In genomic region chr7:132759405-132759891, GRCm38 (mm10) we compare ENCODE assay signal across 15 mouse cellular contexts. TPM values are rescaled to one million over a fixed set of nuclear protein-coding genes. Genes with fewer than 3 reads are reported as not detected.
A peak's percentile ranks its signal among the peaks of the same experiment; 100 is the strongest.
DNase-seq lines count a peak whose midpoint lies in the region; ATAC-seq and TF ChIP-seq lines count a peak whose summit lies in the region.
"Had no signal": no experiment of that assay in that cellular context is flagged by ENCODE, and none has a peak within 500 bp of the region (broad histone marks: within the 10 kb centered on the region; RNA-seq: fewer than 3 reads in every experiment).

No protein-coding gene starts in this region.

- 91% methylated on average over 22 of the region's 22 CpGs for WGBS in kidney, embryonic 16.5 days
- WGBS in kidney, adult 2 months, result 89% methylated on average over 22 of the region's 22 CpGs
- 88% methylated on average over 22 of the region's 22 CpGs for WGBS in forebrain, embryonic 13.5 days
- 92% methylated on average over 22 of the region's 22 CpGs for WGBS in kidney, embryonic 14.5 days

- H3K79me2 ChIP-seq in CH12.LX (replicated peaks; ENCODE audit: control insufficient read depth, extremely low read depth, insufficient read depth, poor library complexity, severe bottlenecking), result peaks cover 13% of the 10 kb centered on the region

- dilution Hi-C loops in CH12.LX (cut with MboI; ENCODE audit: extremely low pct_ligation_motif_present, extremely low pct_unique_long_range_greater_than_20kb, low sequenced_read_pairs), result no loop called here

- H3K9me3 ChIP-seq in kidney, embryonic 16.5 days (ENCODE audit: low read length), result no peaks in the 10 kb centered on the region
- no peaks in the 10 kb centered on the region for H3K9me3 ChIP-seq in CH12.LX (replicated peaks; ENCODE audit: low read length)
- no peaks in the 10 kb centered on the region for H3K9me3 ChIP-seq in forebrain, embryonic 13.5 days (replicated peaks)
- no peaks in the 10 kb centered on the region for H3K9me3 ChIP-seq in kidney, embryonic 14.5 days (ENCODE audit: control insufficient read depth, low read length)
- H3K9me3 ChIP-seq: embryonic facial prominence, embryonic 13.5 days; limb, embryonic 13.5 days had no signal

- TF ChIP-seq POLR2A in kidney, adult 2 months (IDR thresholded peaks at IDR 0.05; ENCODE audit: low read depth, low read length), result no peak
- no peak for TF ChIP-seq POLR2A in CH12.LX (IDR thresholded peaks at IDR 0.05; ENCODE audit: low read depth, low read length)

- no peak overlapping the region for H3K27ac ChIP-seq in kidney, embryonic 16.5 days (ENCODE audit: low read length)
- no peak overlapping the region for H3K27ac ChIP-seq in kidney, adult 2 months (ENCODE audit: insufficient read depth, low read depth, low read length)
- H3K27ac ChIP-seq in CH12.LX (ENCODE audit: insufficient read depth, low read depth), result peak overlapping the region; percentile 12; the same call in 1 of the 2 replicates
- peak overlapping the region; percentile 68 for H3K27ac ChIP-seq in forebrain, embryonic 13.5 days
- H3K27ac ChIP-seq in kidney, embryonic 14.5 days (ENCODE audit: low read depth, low read length), result no peak overlapping the region
- H3K27ac ChIP-seq: embryonic facial prominence, embryonic 13.5 days; limb, embryonic 13.5 days had no signal

- ATAC-seq in kidney, embryonic 16.5 days (ENCODE audit: low FRiP score, low TSS enrichment), result peak; percentile 19; the same call in 1 of the 2 replicates
- ATAC-seq in forebrain, embryonic 13.5 days, result peak; percentile 55
- ATAC-seq in kidney, embryonic 14.5 days (ENCODE audit: low FRiP score, low TSS enrichment), result no peak
- ATAC-seq in activated CD4-positive, CD25-positive, alpha-beta regulatory T cell, adult 4 months, result no peak
- ATAC-seq: Patski had no signal

- no peak overlapping the region for H3K9ac ChIP-seq in kidney, embryonic 16.5 days (replicated peaks; ENCODE audit: low read length)
- H3K9ac ChIP-seq in CH12.LX (ENCODE audit: insufficient read depth, low read depth), result no peak overlapping the region
- H3K9ac ChIP-seq in forebrain, embryonic 13.5 days, result no peak overlapping the region
- no peak overlapping the region; the same call in 1 of the 2 replicates for H3K9ac ChIP-seq in kidney, embryonic 14.5 days (ENCODE audit: low read depth, low read length)
- H3K9ac ChIP-seq: embryonic facial prominence, embryonic 13.5 days; limb, embryonic 13.5 days had no signal

- TF ChIP-seq RAD21 in CH12.LX (IDR thresholded peaks at IDR 0.05; ENCODE audit: low read depth, low read length), result no peak

- H3K4me2 ChIP-seq in kidney, embryonic 16.5 days (replicated peaks; ENCODE audit: low read depth, low read length), result no peak overlapping the region
- H3K4me2 ChIP-seq in CH12.LX (ENCODE audit: insufficient read depth, low read depth, poor library complexity, severe bottlenecking), result no peak overlapping the region
- H3K4me2 ChIP-seq in forebrain, embryonic 13.5 days, result no peak overlapping the region
- no peak overlapping the region for H3K4me2 ChIP-seq in kidney, embryonic 14.5 days (replicated peaks; ENCODE audit: low read depth, low read length)
- H3K4me2 ChIP-seq: embryonic facial prominence, embryonic 13.5 days; limb, embryonic 13.5 days had no signal

- H3K27me3 ChIP-seq in kidney, embryonic 16.5 days (ENCODE audit: insufficient read depth, low read length), result no peaks in the 10 kb centered on the region
- no peaks in the 10 kb centered on the region for H3K27me3 ChIP-seq in kidney, adult 2 months (replicated peaks; ENCODE audit: control insufficient read depth, insufficient read depth, low read length)
- no peaks in the 10 kb centered on the region for H3K27me3 ChIP-seq in CH12.LX (replicated peaks)
- H3K27me3 ChIP-seq in forebrain, embryonic 13.5 days, result no peaks in the 10 kb centered on the region
- no peaks in the 10 kb centered on the region for H3K27me3 ChIP-seq in kidney, embryonic 14.5 days (ENCODE audit: control insufficient read depth, insufficient read depth, low read length)
- H3K27me3 ChIP-seq: embryonic facial prominence, embryonic 13.5 days; limb, embryonic 13.5 days; Patski had no signal

- TF ChIP-seq CTCF in kidney, adult 2 months (conservative IDR thresholded peaks at IDR 0.05; ENCODE audit: insufficient read depth, insufficient read length, low read depth, low read length), result no peak
- TF ChIP-seq CTCF in CH12.LX (conservative IDR thresholded peaks at IDR 0.05 in 1 of 2, IDR thresholded peaks at IDR 0.05 in 1 of 2; ENCODE audit: low read depth in 2 of 2, low read length in 2 of 2), result no peak

- H3K4me3 ChIP-seq in kidney, embryonic 16.5 days (ENCODE audit: low read length), result no peak overlapping the region
- no peak overlapping the region for H3K4me3 ChIP-seq in kidney, adult 2 months (ENCODE audit: insufficient read depth, low read depth, low read length)
- H3K4me3 ChIP-seq in CH12.LX (replicated peaks in 1 of 3; ENCODE audit: low read depth in 2 of 3, low read length in 2 of 3, poor library complexity in 1 of 3), result no peak overlapping the region
- no peak overlapping the region for H3K4me3 ChIP-seq in forebrain, embryonic 13.5 days
- H3K4me3 ChIP-seq in kidney, embryonic 14.5 days (ENCODE audit: low read length), result no peak overlapping the region
- H3K4me3 ChIP-seq: embryonic facial prominence, embryonic 13.5 days; limb, embryonic 13.5 days had no signal

- TF ChIP-seq EP300 in CH12.LX (IDR thresholded peaks at IDR 0.05; ENCODE audit: low read length), result no peak

- H3K36me3 ChIP-seq in kidney, embryonic 16.5 days (ENCODE audit: insufficient read depth, low read length), result peaks cover 16% of the 10 kb centered on the region; the same call in 1 of the 2 replicates
- peaks cover 3% of the 10 kb centered on the region for H3K36me3 ChIP-seq in kidney, adult 2 months (ENCODE audit: control insufficient read depth, insufficient read depth, low read length)
- peaks cover 38 to 85% of the 10 kb centered on the region in 2 experiments for H3K36me3 ChIP-seq in CH12.LX (replicated peaks in 1 of 2; ENCODE audit: control insufficient read depth in 1 of 2, insufficient read depth in 1 of 2, low read length in 1 of 2)
- peaks cover 66% of the 10 kb centered on the region for H3K36me3 ChIP-seq in forebrain, embryonic 13.5 days (ENCODE audit: poor library complexity, severe bottlenecking)
- peaks cover 30% of the 10 kb centered on the region for H3K36me3 ChIP-seq in kidney, embryonic 14.5 days (ENCODE audit: control insufficient read depth, insufficient read depth, low read length)

- H3K4me1 ChIP-seq in kidney, embryonic 16.5 days (ENCODE audit: insufficient read depth, low read length), result peaks cover 4% of the 10 kb centered on the region
- H3K4me1 ChIP-seq in kidney, adult 2 months (ENCODE audit: control insufficient read depth, insufficient read depth, low read length), result peaks cover 6% of the 10 kb centered on the region; the same call in 1 of the 2 replicates
- peaks cover 51 to 99% of the 10 kb centered on the region in 2 experiments for H3K4me1 ChIP-seq in CH12.LX (ENCODE audit: control insufficient read depth in 1 of 2, insufficient read depth in 2 of 2)
- H3K4me1 ChIP-seq in forebrain, embryonic 13.5 days, result peaks cover 34% of the 10 kb centered on the region
- peaks cover 6% of the 10 kb centered on the region; the same call in 1 of the 2 replicates for H3K4me1 ChIP-seq in kidney, embryonic 14.5 days (ENCODE audit: control insufficient read depth, insufficient read depth, low read length)

- in situ Hi-C loops in CH12.LX (cut with MboI; ENCODE audit: low pct_ligation_motif_present, low pct_unique_long_range_greater_than_20kb, low sequenced_read_pairs), result no loop called here

- no peak for DNase-seq in kidney, adult 2 months
- no peak for DNase-seq in CH12.LX (ENCODE audit: extremely low read depth)
- peak; percentile 36 for DNase-seq in ZHBTc4 (ENCODE audit: low read depth, low spot score)
- no peak for DNase-seq in urinary bladder, adult 2 months (ENCODE audit: low spot score)
- DNase-seq: adrenal gland, postnatal 10 days; heart, adult 18-20 months; kidney, adult 8-10 months; lung, adult 2 months had no signal

TF ChIP-seq in CH12.LX, 34 proteins besides CTCF, POLR2A, EP300 and RAD21:
- TF ChIP-seq MAZ (IDR thresholded peaks at IDR 0.05; ENCODE audit: low read depth, low read length) (no peak), MAFK (IDR thresholded peaks at IDR 0.05; ENCODE audit: insufficient replicate concordance, low read length) (no peak), ETS1 (conservative IDR thresholded peaks at IDR 0.05; ENCODE audit: low read depth, low read length) (no peak), ZC3H11A (IDR thresholded peaks at IDR 0.05; ENCODE audit: low read depth, low read length) (no peak), ZMIZ1 (IDR thresholded peaks at IDR 0.05; ENCODE audit: low read depth, low read length) (no peak), TBP (conservative IDR thresholded peaks at IDR 0.05; ENCODE audit: low read depth, low read length) (no peak), SIN3A (IDR thresholded peaks at IDR 0.05; ENCODE audit: low read length) (no peak), NRF1 (IDR thresholded peaks at IDR 0.05; ENCODE audit: low read depth, low read length) (no peak), RCOR1 (conservative IDR thresholded peaks at IDR 0.05; ENCODE audit: low read depth, low read length) (no peak), CHD2 (IDR thresholded peaks at IDR 0.05; ENCODE audit: low read length) (no peak), ZKSCAN1 (IDR thresholded peaks at IDR 0.05; ENCODE audit: borderline replicate concordance, low read depth, low read length) (no peak)

RNA-seq across cellular contexts. Expression of gene Fam53b, which starts 54.2 kb away (rescaled TPM):
- polyA plus RNA-seq in kidney, embryonic 16.5 days (2015; fragmentation: Nextera tagmentation; extraction: Ambion mirVana), result 22.5 and 23.3 TPM in 2 replicates
- 29.3 and 31.1 TPM in 2 replicates for polyA plus RNA-seq in kidney, adult 2 months (2012; rRNA removed)
- 21.8 and 22.1 TPM in 2 replicates for total RNA-seq in CH12.LX (2012; rRNA removed)
- total RNA-seq in CH12.LX (2014; rRNA removed), result 14.4 and 15.6 TPM in 2 replicates
- 25.0 and 30.9 TPM in 2 replicates for polyA plus RNA-seq in CH12.LX (2012; ENCODE audit: insufficient read length, low read depth)
- polyA plus RNA-seq in forebrain, embryonic 13.5 days (2015; fragmentation: Nextera tagmentation; extraction: Ambion mirVana), result 31.1 and 33.9 TPM in 2 replicates
- 11.2 and 15.8 TPM in 2 replicates for polyA plus RNA-seq in urinary bladder, adult 2 months (2012; rRNA removed)
- 17.0 and 22.1 TPM in 2 replicates for polyA plus RNA-seq in kidney, embryonic 14.5 days (2014; fragmentation: Nextera tagmentation; extraction: Ambion mirVana)
- 10 to 100 TPM; 78.0 to 82.5 TPM for polyA plus RNA-seq in activated CD4-positive, CD25-positive, alpha-beta regulatory T cell, adult 4 months (2017; shearing (Covaris generic))

Comparison
In these comparisons a context has a peak if more than half of its experiments do, and no peak if none do; other contexts are left out.
1. ATAC-seq: peak in kidney, embryonic 16.5 days (single experiment) and forebrain, embryonic 13.5 days (single experiment); none in kidney, embryonic 14.5 days (single experiment) and activated CD4-positive, CD25-positive, alpha-beta regulatory T cell, adult 4 months (single experiment).
2. H3K27ac ChIP-seq: peak in CH12.LX (single experiment) and forebrain, embryonic 13.5 days (single experiment); none in kidney, embryonic 16.5 days (single experiment), kidney, adult 2 months (single experiment) and kidney, embryonic 14.5 days (single experiment).